Mouse (Mus musculus): ENCODE measurements around the gene Pnpla3.
"Not testable (repeated sequence)": the region's sequence is repeated elsewhere in the genome, so short reads cannot be mapped to it uniquely, and the experiment has no call there.

Gene Pnpla3

GRCm38 (mm10) chr15:84167600-84167999, at the start of gene Pnpla3:
Pnpla3 (plus strand) TSS chr15:84167837.
- DNase-seq (ENCODE audit: low spot score in 2 of 2): peak; percentile 54 to 68

GRCm38 (mm10) chr15:84120612-84121011, 47.0 kb upstream of the Pnpla3 start:
- no peak for DNase-seq (ENCODE audit: low spot score in 2 of 2)

- DNase-seq (ENCODE audit: low spot score in 2 of 2): no peak
Measured at GRCm38 (mm10) chr15:84121036-84121435, 46.6 kb upstream of the Pnpla3 start.

GRCm38 (mm10) chr15:84123075-84123474, 44.6 kb upstream of the Pnpla3 start, which contains the start of gene Pnpla5:
Pnpla5 (minus strand) TSS chr15:84123175.
- no peak for DNase-seq (ENCODE audit: low spot score in 2 of 2)

GRCm38 (mm10) chr15:84124086-84124485, 43.6 kb upstream of the Pnpla3 start:
- DNase-seq (ENCODE audit: low spot score in 2 of 2): no peak

GRCm38 (mm10) chr15:84126447-84126846, 41.2 kb upstream of the Pnpla3 start:
- no peak for DNase-seq (ENCODE audit: low spot score in 2 of 2)

- DNase-seq (ENCODE audit: low spot score in 2 of 2): no peak
Measured at GRCm38 (mm10) chr15:84126871-84127270, 40.8 kb upstream of the Pnpla3 start.

- DNase-seq (ENCODE audit: low spot score in 2 of 2): no peak
Measured at GRCm38 (mm10) chr15:84131096-84131786, 36.4 kb upstream of the Pnpla3 start.

- no peak for DNase-seq (ENCODE audit: low spot score in 2 of 2)
Measured at GRCm38 (mm10) chr15:84131971-84132370, 35.7 kb upstream of the Pnpla3 start.

- no peak for DNase-seq (ENCODE audit: low spot score in 2 of 2)
Measured at GRCm38 (mm10) chr15:84133440-84133839, 34.2 kb upstream of the Pnpla3 start.

GRCm38 (mm10) chr15:84135472-84135871, 32.2 kb upstream of the Pnpla3 start:
- no peak for DNase-seq (ENCODE audit: low spot score in 2 of 2)

GRCm38 (mm10) chr15:84136473-84137415, 30.9 kb upstream of the Pnpla3 start:
- DNase-seq (ENCODE audit: low spot score in 2 of 2): no peak

- no peak for DNase-seq (ENCODE audit: low spot score in 2 of 2)
Measured at GRCm38 (mm10) chr15:84139592-84140005, 28.0 kb upstream of the Pnpla3 start.

GRCm38 (mm10) chr15:84140109-84140508, 27.5 kb upstream of the Pnpla3 start:
- DNase-seq (ENCODE audit: low spot score in 2 of 2): no peak

- no peak for DNase-seq (ENCODE audit: low spot score in 2 of 2)
Measured at GRCm38 (mm10) chr15:84140929-84141328, 26.7 kb upstream of the Pnpla3 start.

GRCm38 (mm10) chr15:84156158-84156557, 11.5 kb upstream of the Pnpla3 start:
- no peak for DNase-seq (ENCODE audit: low spot score in 2 of 2)

GRCm38 (mm10) chr15:84157530-84157929, 10.1 kb upstream of the Pnpla3 start:
- not testable (repeated sequence) for DNase-seq (ENCODE audit: low spot score in 2 of 2)

GRCm38 (mm10) chr15:84161871-84162270, 5.8 kb upstream of the Pnpla3 start:
- DNase-seq (ENCODE audit: low spot score in 2 of 2): no peak

GRCm38 (mm10) chr15:84166818-84167217, 819 bp upstream of the Pnpla3 start:
- no peak for DNase-seq (ENCODE audit: low spot score in 2 of 2)

GRCm38 (mm10) chr15:84168170-84169161, 829 bp downstream of the Pnpla3 start:
- DNase-seq (ENCODE audit: low spot score in 2 of 2): no peak

GRCm38 (mm10) chr15:84169511-84169910, 1.9 kb downstream of the Pnpla3 start:
- DNase-seq (ENCODE audit: low spot score in 2 of 2): no peak

Measured in spleen, postnatal 36 days (tissue).